Mouse (Mus musculus) gastrocnemius, postnatal 25 days (tissue): ENCODE measurements at regions not wholly inside any gene's neighbourhood (a gene's known extent, or its start where the extent isn't known, plus 50 kb on each side); places are given as distances from the start of the nearest gene placed in this dataset.

Experiments
- DNase-seq: peaks from one replicate; pipeline ENCODE4 v3.0.0; 2022

DNA sequence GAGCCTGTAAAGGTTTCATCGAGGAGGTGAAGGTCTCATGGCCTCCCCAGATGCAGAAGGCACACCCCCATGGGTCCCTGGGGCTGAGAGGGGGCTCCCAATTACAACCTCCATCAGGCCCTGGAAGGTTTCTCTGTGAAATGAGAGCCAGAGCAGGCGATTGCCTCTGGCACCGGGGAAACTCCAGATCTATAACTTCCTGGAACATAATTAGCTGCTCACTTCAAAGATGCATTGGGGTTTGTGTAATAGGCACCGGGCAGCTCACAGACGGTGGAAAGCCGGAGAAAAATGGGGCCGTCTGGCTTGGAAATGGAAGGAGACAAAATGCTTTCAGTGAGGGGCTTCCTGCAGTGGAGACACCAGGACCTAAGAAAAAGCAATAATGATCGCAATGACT lies 151.2 kb upstream of the Mvb12b start:
- DNase-seq = no peak

DNA sequence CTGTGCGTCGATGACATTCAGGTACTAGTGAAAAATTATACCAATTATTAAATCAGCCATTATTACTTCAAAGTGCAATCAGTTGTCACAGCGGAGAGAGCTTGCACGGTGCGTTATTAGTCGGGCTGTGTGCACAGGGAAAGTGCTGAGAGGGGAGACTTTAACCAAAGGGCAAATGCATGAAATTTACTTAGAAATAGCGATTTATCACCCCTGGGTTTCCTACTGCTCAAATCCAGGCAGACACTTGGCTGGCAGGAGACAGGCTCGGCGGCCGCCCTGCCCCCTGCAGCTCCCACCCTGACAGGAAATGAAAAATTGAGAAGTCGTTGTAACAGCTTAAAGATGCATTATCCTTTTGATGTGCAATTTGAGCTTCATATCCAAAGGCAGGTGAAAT lies 145.5 kb upstream of the Mvb12b start:
- DNase-seq = no peak

DNA sequence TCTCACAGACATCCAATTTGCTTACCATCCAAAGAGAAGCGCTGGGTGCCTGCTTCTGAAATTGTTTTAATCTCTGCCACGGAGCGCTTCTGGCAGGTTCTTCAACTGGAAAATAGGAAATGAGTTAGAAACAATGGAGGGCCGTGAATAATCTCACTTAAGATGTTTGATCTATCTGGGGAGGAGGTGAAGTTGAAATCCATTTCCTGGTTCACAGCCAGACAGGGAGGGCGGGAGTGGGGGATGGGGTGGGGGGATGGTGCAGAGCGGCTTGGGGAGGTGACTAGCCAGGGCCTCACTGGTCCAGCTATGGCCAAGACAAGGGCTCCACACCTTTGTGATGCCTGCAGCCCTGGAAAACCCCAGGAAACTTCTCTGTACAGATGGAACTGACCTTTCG lies 143.7 kb upstream of the Mvb12b start:
- no peak for DNase-seq

DNA sequence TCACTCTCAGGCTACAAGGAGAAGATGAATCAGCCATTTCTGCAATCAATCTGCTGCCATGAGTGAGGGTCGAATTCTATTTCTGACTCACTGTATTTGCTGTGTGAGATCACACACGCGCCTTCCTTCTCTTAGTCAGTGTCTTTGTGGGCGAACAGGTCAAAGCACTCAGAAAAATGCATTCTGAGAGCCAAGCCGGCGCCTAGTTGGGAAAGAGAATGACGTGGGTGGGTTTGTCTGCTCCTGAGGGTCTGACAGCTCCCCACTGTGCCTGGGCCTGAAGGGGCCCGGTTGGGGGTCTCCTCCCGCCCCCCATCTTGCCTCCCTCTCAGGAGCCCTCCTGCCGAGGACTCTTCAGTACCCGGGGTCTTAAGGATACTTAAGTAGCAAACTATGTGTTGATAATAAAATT lies 143.3 kb upstream of the Mvb12b start:
- DNase-seq = no peak

DNA sequence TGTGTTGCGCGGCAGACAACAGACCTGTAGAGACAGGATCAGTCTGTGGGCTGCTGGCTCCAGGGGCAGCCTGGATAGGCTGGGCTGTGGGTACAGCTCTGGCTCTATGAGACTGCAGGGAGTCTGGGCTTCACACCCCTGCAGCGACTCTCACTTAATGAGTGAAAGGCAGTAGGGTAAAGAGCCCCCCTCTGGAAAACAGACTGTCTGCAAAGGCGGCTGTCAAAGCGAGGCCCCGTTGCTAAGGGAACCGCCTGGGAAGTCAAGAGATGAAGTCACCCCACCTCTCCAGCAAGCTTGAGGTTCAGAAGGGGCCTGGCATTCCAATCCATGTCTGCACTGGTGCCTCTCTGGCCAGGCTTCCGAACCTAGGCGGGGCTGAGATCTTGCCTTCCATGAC lies 139.7 kb upstream of the Mvb12b start:
- DNase-seq = no peak

DNA sequence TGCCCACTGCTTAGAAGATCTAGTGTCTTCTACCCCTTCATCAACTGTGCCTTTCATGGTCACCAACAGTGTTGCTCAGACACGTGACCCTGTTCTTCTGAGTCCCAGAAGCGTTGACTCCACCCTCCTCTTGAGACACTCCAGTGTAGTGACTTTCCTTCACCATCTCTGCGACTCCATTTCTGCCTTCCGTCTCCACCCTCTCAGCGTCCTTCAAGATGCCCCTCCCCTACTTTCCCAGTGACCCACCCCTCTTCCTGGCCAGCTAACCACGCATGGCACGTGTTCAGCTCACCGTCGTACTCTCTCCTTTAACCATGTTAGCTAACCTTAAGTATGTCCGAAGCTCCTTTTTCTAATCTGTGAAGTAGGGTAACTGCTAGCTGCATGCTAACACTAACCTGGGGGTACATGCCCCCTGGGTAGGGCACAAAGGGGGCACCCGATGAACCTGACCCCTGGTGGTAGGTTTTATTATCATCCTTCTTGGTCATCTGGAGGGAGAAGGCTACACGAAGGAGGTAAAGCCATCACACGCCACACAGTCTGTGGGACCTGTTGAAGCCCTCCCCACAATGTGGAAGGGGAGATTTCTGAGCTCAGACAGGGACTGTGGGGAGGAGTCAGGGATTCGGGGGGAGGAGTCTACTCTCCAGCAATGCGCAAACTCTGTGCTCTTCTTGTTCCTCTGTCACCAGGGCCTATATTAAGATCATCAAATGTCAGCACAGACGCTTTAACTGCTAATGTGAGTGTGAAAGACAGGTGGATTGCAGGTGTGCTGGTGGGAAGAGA lies 139.0 kb upstream of the Mvb12b start:
- no peak for DNase-seq

DNA sequence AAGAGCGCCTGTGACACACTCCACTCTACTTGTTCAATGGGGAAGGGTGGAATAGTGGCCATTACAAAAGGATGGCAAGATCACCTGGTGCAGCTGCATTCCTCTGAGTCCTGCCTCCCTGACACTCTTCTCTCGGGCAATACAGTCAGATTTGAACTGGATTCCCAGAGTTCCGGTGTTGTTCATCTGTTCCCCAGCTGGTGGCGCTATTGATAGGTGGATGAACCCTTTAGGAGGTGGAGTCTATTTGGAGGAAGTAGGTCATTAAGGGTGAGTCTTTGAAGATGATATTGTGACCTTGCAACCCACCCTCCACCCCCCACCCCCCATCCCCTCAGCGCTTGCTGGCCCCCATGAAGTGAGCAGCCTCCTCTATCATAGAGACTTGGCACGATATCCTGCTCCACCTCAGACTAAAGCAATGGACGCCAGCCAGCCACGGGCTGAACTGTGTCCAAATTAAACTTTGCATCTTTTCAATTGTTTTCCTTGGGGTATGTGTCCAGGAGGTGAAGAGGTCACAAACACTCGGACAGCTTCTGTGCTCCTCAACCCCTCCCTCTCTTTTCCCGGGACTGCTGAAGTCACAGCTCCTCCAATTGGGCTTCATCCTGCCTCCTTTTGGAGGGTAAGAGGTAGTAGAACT lies 138.1 kb upstream of the Mvb12b start:
- no peak for DNase-seq

DNA sequence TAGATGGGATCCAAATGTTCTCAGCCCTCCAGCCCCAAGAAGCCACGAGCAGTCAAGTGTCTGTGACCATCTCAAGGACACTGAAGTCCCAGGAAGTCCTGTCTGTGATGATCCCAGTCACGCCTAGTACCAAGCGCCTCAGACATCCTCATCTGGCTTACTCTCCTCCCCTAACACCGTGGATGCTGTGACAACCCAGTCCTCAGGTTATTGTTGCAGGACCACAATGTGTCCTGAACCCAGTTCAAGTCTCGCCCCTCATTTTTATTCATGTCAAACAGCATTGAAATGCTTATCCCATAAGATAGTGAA lies 129.4 kb upstream of the Mvb12b start:
- no peak for DNase-seq

DNA sequence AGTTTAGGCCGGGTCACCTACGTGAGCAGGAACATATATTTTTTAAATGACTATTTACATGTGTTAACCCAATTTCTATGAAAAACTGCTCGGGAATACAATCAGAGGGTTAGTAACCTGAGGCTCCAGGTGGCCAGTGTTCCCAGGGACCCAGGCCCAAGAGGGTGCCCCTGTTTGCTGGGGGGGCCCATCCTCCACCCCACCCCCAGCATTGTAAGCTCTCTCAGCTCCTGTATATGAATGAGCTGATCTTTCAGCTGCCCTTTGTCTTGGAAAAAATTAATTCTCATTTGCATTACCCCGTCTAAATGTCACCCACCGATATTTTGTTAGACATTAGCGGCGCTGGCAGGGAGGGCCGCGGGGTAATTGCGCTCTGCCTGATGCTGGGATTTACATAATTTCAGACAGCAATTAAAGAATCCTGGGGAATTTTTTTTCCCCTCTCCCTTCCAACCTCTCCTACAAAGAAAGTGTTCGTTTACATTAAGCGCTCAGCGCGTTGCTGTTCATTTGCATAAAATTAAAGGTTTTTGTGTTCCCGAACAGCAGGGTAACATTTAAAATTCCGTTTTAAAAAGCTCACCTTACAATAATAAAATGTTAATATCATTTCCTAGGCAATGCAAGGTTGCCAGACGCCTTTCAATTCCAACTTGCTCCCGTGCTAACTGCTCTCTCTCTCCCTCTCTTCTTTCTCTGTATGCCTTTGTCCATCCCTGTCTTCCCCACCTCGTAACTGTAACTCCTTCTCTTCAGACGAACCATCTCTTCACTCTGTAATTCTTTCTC lies 128.8 kb upstream of the Mvb12b start:
- DNase-seq = no peak

DNA sequence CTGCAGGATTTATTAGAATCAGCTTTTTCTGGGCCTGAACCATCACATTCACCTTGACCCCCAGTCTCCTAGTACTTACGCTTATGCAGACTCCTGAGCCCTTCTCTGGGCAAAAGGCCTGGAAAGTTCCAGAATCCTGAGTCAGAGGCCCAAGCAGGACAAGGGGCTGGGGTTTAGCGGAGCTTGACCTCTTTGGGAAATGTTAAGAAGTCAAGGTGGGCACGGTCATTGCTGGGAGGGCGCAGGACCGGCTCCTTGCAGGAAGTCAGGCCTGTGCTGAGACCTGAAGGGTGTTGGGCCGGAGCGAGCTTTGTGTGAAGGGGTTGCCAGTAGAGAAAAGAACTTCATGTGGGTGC lies 127.9 kb upstream of the Mvb12b start:
- no peak for DNase-seq

DNA sequence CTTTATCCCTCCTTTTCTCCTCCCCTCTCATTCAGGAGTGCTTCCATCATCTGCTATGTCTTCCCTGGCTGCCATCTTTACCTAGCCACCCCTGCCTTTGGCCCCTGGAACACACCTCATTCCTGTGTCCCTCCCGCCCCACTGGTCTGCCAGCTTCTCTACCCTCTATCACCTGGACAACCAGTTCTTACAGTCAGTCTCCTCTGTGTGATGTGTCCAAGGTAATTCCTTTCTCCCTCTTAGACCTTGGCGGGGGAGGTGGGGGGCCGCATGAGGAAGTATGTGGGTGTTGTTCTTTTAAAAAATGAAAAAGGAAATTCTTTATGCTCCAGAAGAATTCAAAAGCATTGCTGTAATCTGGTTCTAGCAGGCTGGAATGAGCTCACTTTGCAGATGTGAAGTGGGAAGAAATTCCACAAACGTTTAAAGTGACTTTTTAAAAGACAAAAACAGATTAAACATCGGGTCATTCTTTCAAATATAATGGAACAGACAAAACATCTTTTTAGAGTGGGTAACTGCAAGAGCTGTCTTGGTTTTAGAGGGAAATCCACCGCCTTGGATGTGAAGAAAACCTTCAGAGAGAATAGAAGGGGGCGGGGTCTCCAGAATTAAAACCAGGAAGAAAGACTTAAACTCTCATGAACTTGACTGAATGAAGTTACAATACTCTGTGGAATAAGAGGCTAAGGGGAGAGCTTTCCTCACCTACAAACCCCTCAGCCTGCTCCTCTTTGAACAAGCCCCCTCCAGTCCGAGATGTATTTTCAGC lies 127.3 kb upstream of the Mvb12b start:
- no peak for DNase-seq

DNA sequence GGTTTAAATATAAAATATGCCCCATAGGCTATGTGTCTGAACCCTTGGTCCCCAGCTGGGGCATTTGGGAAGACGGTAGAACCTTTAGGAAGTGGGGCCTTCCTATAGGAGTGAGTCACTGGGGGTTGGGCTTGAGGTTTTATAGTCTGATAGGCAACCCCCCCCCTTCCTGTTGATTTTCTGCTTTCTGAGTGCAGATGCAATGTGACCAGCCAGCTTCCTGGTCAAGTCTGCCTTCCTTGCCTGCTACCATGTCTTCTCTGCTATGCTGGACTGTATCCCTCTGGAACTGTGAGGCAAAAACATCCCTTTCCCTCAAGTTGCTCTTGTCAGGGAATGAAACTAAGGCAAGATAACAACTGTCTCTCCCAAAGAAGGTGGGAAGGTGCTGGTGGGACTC lies 122.4 kb upstream of the Mvb12b start:
- no peak for DNase-seq

DNA sequence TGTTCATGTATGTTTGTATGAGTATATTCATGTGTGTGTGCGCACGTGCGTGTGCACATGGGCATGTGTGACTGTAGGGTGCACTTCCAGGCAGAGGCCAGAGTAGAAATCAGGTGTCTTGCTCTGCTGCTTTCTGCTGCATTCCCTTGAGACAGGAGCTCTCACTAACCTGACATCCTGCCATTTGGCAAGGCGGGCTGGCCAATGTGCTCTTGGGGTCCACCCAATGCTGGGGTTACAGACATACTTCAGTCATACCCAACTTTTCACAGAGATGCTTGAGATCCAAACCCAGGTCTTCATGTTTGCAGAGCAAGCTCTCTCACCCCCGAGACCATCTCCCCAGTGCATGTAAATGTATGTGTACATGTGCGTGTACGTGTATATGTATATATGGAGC lies 120.2 kb upstream of the Mvb12b start:
- DNase-seq = no peak

DNA sequence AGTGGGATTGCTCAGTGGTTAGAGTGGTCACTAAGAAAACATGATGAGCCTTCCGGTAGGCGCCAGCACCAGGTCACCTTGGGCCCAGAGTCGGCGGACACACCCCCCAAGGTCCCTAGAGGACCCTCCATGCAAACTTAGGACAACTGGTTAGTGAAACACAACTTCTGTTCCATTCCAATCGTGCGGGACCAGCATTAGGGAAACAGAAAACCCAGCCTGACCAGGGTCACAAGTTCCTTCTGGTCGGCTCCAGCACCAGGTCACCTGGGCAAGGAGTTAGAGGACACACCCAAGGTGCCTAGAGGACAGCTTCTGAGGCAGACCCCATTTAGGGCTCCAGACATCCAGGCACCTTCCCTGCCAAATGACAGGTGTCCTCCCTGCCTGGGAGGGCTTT lies 109.4 kb upstream of the Mvb12b start:
- DNase-seq = no peak

DNA sequence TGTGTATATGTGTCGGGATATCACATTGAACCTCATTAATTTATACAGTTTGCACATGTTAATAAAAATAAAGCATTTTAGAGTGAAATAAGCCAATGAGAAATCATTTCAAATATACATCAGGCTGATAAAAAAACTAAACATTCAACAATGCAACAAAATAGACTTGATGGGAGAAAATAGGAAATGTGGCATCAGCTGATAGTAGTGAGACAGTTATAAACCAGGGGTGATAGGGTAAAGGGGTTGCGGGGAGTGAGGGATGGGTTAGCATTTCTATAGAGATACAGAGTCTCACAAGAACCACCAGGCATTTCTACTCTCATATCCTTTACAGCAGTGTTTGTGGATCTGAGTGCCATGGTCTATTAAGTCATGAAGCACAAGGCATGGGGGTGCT lies 108.6 kb upstream of the Mvb12b start:
- DNase-seq = no peak

DNA sequence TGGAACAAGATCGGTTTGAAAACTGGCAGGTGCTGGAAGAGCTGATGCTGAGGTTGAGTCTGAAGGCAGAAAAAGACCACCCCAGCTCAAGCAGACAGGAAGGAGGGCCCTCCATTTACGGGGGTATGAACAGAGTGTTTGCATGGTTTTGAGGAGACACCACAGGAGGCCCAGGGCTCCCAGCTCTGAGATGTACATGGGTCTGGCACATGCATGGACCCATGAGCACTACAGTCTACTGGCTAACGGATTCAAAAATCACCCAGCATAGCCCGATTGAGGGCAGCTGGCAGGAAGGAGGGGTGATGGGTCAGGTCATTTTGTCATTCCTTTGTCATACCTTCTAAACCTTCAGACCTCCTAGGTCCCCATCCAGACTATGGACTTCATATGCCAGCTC lies 103.6 kb upstream of the Mvb12b start:
- DNase-seq = no peak

DNA sequence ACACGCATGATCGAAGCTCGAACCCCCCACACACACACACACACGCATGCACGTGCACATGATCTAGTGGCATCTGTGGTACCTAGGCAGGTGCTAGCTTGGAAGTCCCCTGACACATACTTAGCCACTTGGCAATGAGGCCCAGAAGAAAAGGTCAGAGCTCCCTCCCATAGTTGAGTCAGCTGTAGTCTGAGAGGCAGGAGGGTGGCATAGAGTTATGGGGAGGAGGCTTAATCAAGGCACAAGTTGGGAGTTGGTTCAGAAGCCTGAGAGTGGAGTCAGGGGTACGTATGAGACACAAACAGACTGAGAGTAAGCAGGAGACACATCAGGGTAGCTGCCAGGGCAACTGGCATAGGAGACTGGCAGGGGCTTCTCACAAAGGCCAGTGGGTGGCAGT lies 103.0 kb upstream of the Mvb12b start:
- DNase-seq = no peak

DNA sequence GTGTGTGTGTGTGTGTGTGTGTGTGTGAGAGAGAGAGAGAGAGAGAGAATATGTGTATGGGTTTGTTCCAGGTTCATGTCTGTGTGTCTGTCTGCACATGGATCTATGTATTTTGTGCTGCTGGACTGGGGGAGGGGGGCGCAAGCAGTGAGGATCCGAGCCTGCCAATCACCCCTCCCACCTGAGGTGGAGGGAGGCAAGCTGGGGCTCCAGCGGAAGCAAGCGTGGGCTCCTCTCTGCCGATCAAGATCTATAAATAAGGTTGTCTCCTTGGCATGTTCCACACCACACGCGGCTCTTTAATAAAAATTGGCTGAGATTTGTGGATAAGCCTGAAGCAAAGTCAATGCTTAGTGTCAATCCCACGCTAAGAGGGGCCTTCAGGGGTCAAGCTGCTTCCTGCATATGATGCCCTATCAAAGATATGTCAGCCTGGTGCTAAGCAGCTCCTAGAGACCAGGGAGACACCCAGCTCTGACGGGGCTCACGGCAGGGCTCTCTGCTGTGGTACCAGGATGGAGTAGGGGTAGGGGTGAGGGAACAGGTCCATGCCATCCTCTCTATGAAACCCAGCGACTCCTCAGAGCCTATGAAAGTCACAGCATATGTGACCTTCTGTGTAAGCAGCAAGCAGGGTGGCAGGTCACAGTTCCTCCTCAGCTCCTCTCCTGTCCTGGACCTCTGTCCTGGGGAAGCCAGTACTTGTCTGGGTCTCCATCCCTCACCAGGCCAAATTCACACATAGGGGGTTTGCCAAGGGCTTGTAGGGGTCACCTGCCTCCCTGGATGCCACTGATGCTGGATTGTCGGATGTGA lies 102.0 kb upstream of the Mvb12b start:
- DNase-seq = no peak

DNA sequence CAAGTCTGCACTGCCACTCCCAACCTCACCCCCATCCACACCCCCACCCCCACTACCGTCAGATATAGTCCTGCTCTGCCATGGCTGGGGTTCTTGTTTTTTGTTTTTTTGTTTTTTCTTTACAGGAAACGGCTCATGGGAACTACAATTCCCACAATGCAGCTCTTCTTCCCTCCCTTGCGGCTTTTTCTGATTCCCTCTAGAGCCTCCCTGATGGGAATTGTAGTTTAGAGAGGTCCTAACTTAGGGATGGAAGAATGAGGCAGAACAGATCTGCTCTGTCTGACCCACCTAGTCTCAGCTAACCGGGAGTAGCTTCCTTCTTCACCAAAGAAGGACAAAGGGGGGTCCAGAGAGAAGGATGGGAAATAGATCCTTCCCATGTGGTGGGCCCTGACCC lies 98.7 kb upstream of the Mvb12b start:
- no peak for DNase-seq

DNA sequence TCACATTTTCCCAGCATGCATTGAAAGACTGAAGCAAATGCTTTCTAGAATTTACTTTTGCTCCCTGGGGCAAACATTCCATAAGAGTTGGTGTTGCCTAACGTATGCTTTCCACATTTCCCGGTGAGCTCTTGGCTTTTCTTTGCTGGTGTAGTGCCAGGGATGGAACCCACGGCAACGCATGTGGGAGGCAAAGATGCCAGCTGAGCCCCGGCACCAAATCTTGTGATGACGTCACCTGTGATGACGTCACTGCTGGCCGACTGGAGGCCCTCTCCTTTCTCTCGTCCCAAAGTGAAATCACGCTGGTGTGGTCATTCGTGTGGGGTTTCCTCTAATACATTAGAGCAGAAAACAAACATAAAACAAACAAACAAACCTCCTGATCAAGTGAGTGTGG lies 97.6 kb upstream of the Mvb12b start:
- no peak for DNase-seq

DNA sequence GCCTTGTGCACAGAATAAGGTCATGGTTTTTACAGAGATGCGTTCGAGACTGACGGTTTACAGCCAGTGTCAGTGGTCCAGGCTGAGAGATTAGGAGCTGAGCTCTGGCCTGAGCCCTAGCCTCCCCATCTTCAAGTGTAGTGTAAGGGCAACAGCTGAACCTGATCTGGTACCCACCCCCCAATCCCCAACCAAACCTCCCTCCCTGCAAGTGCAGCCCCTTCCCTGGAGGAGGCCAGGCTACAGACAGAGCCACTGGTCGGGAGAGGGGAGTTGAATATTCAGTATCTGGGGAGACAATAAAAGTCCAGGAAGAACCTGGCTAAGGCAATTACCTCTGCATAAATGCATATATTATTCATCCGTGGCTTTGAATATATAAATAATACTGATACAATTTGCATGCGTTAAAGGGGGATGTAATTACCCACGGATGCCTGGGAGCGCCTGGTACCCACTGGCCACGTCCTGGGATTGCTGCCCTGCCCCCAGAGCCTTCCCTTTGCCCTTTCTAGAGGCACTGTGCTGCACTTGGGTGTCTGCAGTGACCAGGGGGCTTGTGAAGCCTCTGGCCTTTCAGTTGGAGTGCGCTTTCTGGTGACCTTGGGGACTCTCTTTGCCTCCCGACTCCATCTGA lies 95.5 kb upstream of the Mvb12b start:
- DNase-seq = no peak

DNA sequence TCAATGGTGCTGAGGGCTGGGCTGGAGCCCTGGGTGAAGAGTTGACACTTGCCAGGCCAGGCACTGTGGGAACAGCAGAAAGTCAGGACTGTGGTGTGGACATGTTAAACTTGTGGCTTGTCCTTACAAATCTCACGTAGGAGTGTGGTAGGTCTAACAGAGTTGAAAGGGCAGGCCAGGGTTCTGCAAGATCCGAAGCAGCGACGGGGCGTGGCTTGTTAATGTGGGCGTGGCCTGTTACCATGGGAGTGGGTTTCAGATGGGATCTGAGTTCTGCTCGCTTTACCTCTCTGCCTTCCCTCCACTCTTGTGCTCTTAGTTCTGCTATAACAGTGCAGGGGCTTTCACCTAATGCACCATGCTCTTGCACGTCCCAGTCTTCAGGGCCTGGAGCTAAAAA lies 94.2 kb upstream of the Mvb12b start:
- no peak for DNase-seq
